Mouse (Mus musculus): ENCODE measurements around the gene Lrmda.

GRCm38 (mm10) chr14:22782365-22782764, 762.9 kb downstream of the Lrmda start:
- TF ChIP-seq CTCF (IDR thresholded peaks at IDR 0.05; ENCODE audit: low read depth, low read length) (no peak), POLR2A (IDR thresholded peaks at IDR 0.05; ENCODE audit: borderline replicate concordance, low read depth, low read length) (no peak)
